Mouse (Mus musculus): ENCODE measurements around the gene Zfp292.

DNA sequence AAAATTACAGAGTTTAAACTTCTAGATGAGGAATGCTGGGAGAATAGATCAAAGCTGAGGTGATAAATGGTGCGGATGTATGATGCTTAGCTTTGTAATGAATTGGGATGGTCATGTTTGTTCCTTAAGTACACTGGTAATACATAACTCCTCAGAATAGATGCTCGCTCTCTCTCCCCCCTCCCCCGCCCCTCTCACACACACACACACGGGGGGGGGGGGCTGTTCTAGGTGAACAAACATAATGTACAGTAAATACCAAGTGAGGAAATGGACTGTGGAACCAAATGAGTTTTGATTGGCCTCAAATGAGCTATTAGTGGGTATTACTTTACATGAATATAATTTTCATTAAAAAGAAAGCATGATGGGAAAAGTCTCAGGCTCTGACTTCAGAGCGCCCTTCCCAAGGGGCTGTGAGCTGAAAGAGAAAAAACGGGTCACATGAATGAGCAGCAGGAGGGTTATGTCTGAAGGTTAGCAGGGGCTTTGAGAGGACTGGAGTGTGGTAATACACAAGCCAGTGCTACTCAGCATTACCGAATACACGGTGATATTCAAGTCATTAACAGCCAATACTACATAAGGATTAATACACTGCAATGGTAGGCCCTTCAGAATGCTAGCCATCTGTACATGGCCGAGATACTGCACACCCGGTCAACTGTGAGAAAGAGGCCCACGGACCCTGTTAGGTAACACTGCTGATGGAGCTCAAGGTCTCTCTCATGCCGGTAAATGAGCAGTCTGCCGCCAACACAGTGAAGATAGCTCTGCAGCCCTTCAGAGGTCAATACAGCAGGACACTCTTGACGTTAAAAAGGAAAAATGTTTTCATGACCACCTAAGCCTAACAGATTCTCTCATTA is 81.4 kb downstream of the Zfp292 start:
- TF ChIP-seq POLR2A (IDR thresholded peaks at IDR 0.05; ENCODE audit: insufficient read length, low read depth) = no peak
- TF ChIP-seq TCF3 (IDR thresholded peaks at IDR 0.05; ENCODE audit: insufficient read length, low read depth) = no peak
- TF ChIP-seq MYOG (IDR thresholded peaks at IDR 0.05; ENCODE audit: control insufficient read depth in 1 of 3, insufficient read depth in 1 of 3, insufficient read length in 2 of 3, low read depth in 2 of 3) = no peak
- TF ChIP-seq MAX (IDR thresholded peaks at IDR 0.05; ENCODE audit: low read depth) = no peak
- no peak for TF ChIP-seq TCF12 (IDR thresholded peaks at IDR 0.05; ENCODE audit: insufficient read depth, poor library complexity, severe bottlenecking)
- TF ChIP-seq POLR2AphosphoS2 (IDR thresholded peaks at IDR 0.05; ENCODE audit: insufficient read length, low read depth) = no peak
- TF ChIP-seq CEBPB (IDR thresholded peaks at IDR 0.05; ENCODE audit: insufficient read depth, poor library complexity, severe bottlenecking) = no peak
- TF ChIP-seq SRF (IDR thresholded peaks at IDR 0.05; ENCODE audit: control insufficient read depth, insufficient read length, low read depth) = no peak
- no peak for TF ChIP-seq MYOD1 (IDR thresholded peaks at IDR 0.05; ENCODE audit: control insufficient read depth in 1 of 3, insufficient read length in 2 of 3, low read depth in 2 of 3)
- TF ChIP-seq USF1 (IDR thresholded peaks at IDR 0.05; ENCODE audit: low read depth) = no peak
- no peak for TF ChIP-seq E2F4 (IDR thresholded peaks at IDR 0.05; ENCODE audit: insufficient read depth)
